Mouse (Mus musculus) liver, embryonic 14.5 days (tissue): Measurements from ENCODE around the gene Olfr1066. TPM values are rescaled to one million over a fixed set of nuclear protein-coding genes. Genes with fewer than 3 reads are reported as not detected.
"Not testable (repeated sequence)": the region's sequence is repeated elsewhere in the genome, so short reads cannot be mapped to it uniquely, and the experiment has no call there.

Experiments
- ATAC-seq: fragments of 200-750 bp; cut with Nextera tagmentation; 2 replicates; pipeline ENCODE4 v1.8.0; 2017; ENCODE audit warnings: moderate number of reproducible peaks, mild to moderate bottlenecking, moderate library complexity; ENCODE audit not compliant: insufficient read depth
- DNase-seq, 3 experiments: peaks; one replicate each; pipeline ENCODE4 v3.0.0-alpha.2; 2012 to 2013; ENCODE audit warnings: low read depth in 3 of 3, low spot score in 3 of 3
- H3K27ac ChIP-seq: fragments of 300-500 bp; sonication (generic); 2 replicates; pipeline ENCODE4 v1.5.1; 2014; ENCODE audit warnings: moderate library complexity, mild to moderate bottlenecking, control low read depth, inconsistent platforms
- H3K27me3 ChIP-seq: fragments of 300-500 bp; sonication (generic); 2 replicates; pipeline ENCODE4 v1.6.1; 2014; ENCODE audit warnings: mild to moderate bottlenecking, low read length, moderate library complexity; ENCODE audit not compliant: control insufficient read depth, insufficient read depth
- H3K36me3 ChIP-seq: fragments of 300-500 bp; sonication (generic); replicated peaks from 2 replicates; pipeline ENCODE4 v1.6.1; 2014; ENCODE audit warnings: low read depth; ENCODE audit not compliant: control insufficient read depth, insufficient read depth
- H3K4me1 ChIP-seq, 2 experiments: fragments of 200-500 bp in 1 of 2; fragments of 300-500 bp in 1 of 2; sonication (generic) in 1 of 2; replicated peaks; 2 replicates each; pipeline ENCODE4 v1.6.1; 2012 to 2014; ENCODE audit warnings: antibody characterized with exemption in 1 of 2, inconsistent platforms in 1 of 2, low read length in 1 of 2; ENCODE audit not compliant: control insufficient read depth in 2 of 2, insufficient read depth in 2 of 2
- H3K4me2 ChIP-seq: fragments of 300-500 bp; sonication (generic); 2 replicates; pipeline ENCODE4 v1.6.1; 2014; ENCODE audit warnings: low read depth, mild to moderate bottlenecking, control low read depth, moderate library complexity
- H3K4me3 ChIP-seq, 2 experiments: fragments of 200-500 bp in 1 of 2; fragments of 300-500 bp in 1 of 2; sonication (generic) in 1 of 2; 2 replicates each; pipeline ENCODE4 v1.5.1; 2012 to 2014; ENCODE audit warnings: low read depth in 2 of 2, low read length in 2 of 2, mild to moderate bottlenecking in 2 of 2, control low read depth in 1 of 2, inconsistent platforms in 1 of 2, moderate library complexity in 1 of 2; ENCODE audit not compliant: insufficient read depth in 1 of 2
- H3K9ac ChIP-seq: fragments of 300-500 bp; sonication (generic); replicated peaks from 2 replicates; pipeline ENCODE4 v1.6.1; 2014; ENCODE audit warnings: mild to moderate bottlenecking, control low read depth, moderate library complexity
- H3K9me3 ChIP-seq: fragments of 300-500 bp; sonication (generic); 2 replicates; pipeline ENCODE4 v1.6.1; 2016; ENCODE audit warnings: low read length, mixed read lengths; ENCODE audit not compliant: control insufficient read depth
- CTCF ChIP-seq: IDR thresholded peaks from 2 replicates; pipeline ENCODE4 v1.5.1; 2016; ENCODE audit warnings: antibody characterized with exemption, low read depth, control low read depth
- EP300 ChIP-seq: IDR thresholded peaks from 2 replicates; pipeline ENCODE4 v1.6.1; 2016; ENCODE audit warnings: antibody characterized with exemption, low read depth
- WGBS: fragments of 180-500 bp; shearing (Covaris S2); extraction: QIAGEN DNeasy Blood & Tissue Kit; methylation state at CpG from one replicate; pipeline ENCODE4 v1.1.7; 2014; ENCODE audit not compliant: insufficient replicate concordance; 5-methylcytosine and 5-hydroxymethylcytosine counted together
- polyA plus RNA-seq, 2 experiments: library from polyadenylated mRNA; depleted of rRNA in 1 of 2; stranded (reverse) in 1 of 2; unstranded in 1 of 2; fragments of >200 nt; fragmentation: Nextera tagmentation in 1 of 2; extraction: Ambion mirVana in 1 of 2; gene quantifications; 2 replicates each; pipeline versions ENCODE4 v1.2.1 to v1.2.3; 2012 to 2014

The Olfr1066 gene
- polyA plus RNA-seq (2012; rRNA removed) (not detected in 2 replicates), polyA plus RNA-seq (2014; fragmentation: Nextera tagmentation; extraction: Ambion mirVana) (not detected in 2 replicates)

DNA sequence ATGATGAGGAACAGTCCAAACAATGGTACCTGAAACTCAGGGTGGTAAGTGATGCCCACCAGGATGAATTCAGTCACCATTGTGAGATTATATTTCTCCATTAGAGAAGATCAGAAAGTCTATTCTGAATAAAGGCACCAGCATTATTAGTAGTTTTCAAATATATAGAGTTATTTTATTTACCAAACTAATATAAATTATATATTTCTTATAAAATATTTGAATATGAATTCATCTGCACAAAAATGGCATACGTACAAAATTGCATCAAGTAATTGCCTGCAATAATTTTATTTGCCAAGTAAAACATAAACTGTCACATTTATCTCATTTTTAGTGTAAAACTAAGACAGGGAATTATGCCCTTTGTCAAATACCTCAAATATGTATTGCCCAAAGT is at the start of gene Olfr1066:
Olfr1066 (minus strand) TSS at position 101 of the 400 bp plus-strand sequence.
- no peak within 1 kb of the TSS for H3K9ac ChIP-seq
- DNase-seq (no peak), ATAC-seq (no peak)
- no peaks in the 10 kb centered on the region for H3K9me3 ChIP-seq
- no peak within 1 kb of the TSS for H3K27ac ChIP-seq
- TF ChIP-seq CTCF (no peak), EP300 (no peak)
- H3K4me2 ChIP-seq, result no peak within 1 kb of the TSS
- H3K4me3 ChIP-seq, result no peak within 1 kb of the TSS
- WGBS, result 60% methylated on average over 1 of the region's 1 CpGs
- no peaks in the 10 kb centered on the region for H3K36me3 ChIP-seq
- no peaks in the 10 kb centered on the region for H3K27me3 ChIP-seq
- H3K4me1 ChIP-seq, result no peaks in the 10 kb centered on the region

DNA sequence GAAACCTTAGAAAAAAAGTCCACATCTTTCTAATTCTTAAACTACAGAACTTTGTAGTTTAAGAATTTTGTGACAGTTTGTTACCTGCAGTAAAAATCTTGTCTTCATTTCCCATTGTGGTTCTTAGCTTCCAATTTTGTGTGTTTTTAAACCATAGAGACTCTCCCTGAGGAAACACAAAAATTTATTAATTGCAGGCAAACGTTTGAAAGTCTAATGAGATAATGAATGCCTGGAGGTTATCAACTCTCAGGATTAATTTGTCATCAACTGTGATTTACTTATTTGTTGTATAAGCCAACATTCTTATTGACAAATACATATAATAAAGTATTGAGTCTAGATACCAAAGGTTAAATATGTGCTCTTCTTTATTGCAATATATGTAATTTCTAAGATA is 31.2 kb upstream of the Olfr1066 start, which contains the start of gene Olfr228:
Olfr228 (minus strand) TSS at position 101 of the 400 bp plus-strand sequence.
- no peak for ATAC-seq
- 30% methylated on average over 1 of the region's 1 CpGs for WGBS
- DNase-seq, result no peak
- H3K36me3 ChIP-seq, result no peaks in the 10 kb centered on the region
- no peak within 1 kb of the TSS for H3K9ac ChIP-seq
- TF ChIP-seq CTCF (no peak), EP300 (no peak)
- no peaks in the 10 kb centered on the region for H3K4me1 ChIP-seq
- H3K4me3 ChIP-seq, result no peak within 1 kb of the TSS
- no peak within 1 kb of the TSS for H3K27ac ChIP-seq
- no peak within 1 kb of the TSS for H3K4me2 ChIP-seq
- H3K27me3 ChIP-seq, result no peaks in the 10 kb centered on the region
- H3K9me3 ChIP-seq, result no peaks in the 10 kb centered on the region

DNA sequence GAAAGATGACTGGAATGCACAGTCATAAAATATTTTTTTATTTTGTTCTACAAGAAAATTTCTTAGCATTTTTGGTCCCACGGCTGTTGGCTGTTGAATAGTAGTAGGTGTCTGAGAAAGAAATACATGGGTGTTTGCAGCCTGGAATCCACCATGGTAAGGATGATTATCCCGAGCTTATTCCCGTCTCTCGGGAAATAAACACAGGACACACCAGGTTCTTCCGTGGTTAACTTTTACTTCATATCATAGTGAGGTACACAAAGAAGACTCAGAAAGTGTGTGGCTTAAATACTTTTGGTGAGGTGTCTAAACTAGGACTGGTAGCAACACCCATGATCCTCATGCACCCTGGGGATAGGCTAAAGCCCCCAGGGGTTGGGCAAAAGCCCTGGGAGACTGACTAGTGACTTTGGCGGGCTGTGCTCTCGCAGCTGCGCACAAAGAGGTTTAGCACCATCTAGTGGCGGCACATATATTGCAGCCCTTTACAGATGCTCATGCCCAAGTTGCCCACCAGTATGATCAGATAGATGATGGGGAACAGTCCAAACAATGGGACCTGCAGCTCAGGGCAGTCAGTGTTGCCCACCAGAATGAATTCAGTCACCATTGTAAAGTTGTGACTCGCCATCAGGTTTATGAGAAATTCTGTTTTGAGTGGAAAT is 8.5 kb upstream of the Olfr1066 start:
- no peak overlapping the region for H3K4me3 ChIP-seq
- 22% methylated on average over 10 of the region's 10 CpGs for WGBS
- H3K36me3 ChIP-seq, result no peaks in the 10 kb centered on the region
- H3K4me2 ChIP-seq, result no peak overlapping the region
- no peaks in the 10 kb centered on the region for H3K9me3 ChIP-seq
- no peak overlapping the region for H3K9ac ChIP-seq
- ATAC-seq (no peak), DNase-seq (no peak)
- H3K27ac ChIP-seq, result no peak overlapping the region
- peak; percentile 78 for TF ChIP-seq CTCF
- TF ChIP-seq EP300, result no peak
- H3K27me3 ChIP-seq, result no peaks in the 10 kb centered on the region
- no peaks in the 10 kb centered on the region for H3K4me1 ChIP-seq

DNA sequence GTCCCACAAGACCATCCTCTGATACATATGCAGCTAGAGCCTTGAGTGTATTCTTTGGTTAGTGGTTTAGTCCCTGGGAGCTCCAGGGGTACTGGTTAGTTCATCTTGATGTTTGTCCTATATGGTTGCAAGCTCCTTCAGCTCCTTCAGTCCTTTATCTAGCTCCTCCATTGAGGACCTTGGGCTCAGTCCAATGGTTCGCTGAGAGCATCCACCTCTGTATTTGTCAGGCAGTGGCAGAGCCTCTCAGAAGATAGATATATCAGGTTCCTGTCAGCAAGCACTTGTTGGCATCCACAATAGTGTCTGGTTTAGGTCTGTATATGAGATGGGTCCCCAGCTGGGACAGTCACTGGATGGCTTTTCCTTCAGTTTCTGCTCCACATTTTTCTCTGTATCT is 4.4 kb upstream of the Olfr1066 start:
- DNase-seq (no peak), ATAC-seq (no peak)
- 54% methylated on average over 1 of the region's 1 CpGs for WGBS
- Histone ChIP-seq H3K4me2 (no peak overlapping the region), H3K4me1 (no peaks in the 10 kb centered on the region), H3K9ac (no peak overlapping the region), H3K9me3 (no peaks in the 10 kb centered on the region), H3K27me3 (no peaks in the 10 kb centered on the region), H3K27ac (no peak overlapping the region), H3K36me3 (no peaks in the 10 kb centered on the region), H3K4me3 (no peak overlapping the region)
- TF ChIP-seq CTCF (no peak), EP300 (no peak)

DNA sequence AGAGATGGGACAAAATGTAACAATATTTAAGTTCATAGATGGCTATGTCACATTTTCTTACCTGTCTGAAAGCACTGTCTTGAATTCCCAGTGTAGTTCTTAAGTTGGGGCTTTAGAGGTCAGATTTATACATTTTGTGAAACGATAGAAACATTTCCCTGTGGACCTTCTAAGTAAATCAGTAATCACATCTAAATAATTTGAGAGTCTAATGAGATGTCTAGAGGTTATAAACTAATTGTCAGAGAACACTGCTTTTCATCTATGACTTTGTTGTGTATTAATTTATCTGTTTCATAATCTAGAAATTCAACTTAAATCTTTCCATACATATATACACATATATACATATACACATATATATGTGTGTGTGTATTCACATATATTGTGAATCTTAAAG is 5.6 kb downstream of the Olfr1066 start, which contains the start of gene Olfr1065:
Olfr1065 (minus strand) TSS at position 101 of the 400 bp plus-strand sequence.
- WGBS, result no CpG with 5 or more reads among the region's 1 CpGs
- H3K27ac ChIP-seq, H3K4me2 ChIP-seq: not testable (repeated sequence)

DNA sequence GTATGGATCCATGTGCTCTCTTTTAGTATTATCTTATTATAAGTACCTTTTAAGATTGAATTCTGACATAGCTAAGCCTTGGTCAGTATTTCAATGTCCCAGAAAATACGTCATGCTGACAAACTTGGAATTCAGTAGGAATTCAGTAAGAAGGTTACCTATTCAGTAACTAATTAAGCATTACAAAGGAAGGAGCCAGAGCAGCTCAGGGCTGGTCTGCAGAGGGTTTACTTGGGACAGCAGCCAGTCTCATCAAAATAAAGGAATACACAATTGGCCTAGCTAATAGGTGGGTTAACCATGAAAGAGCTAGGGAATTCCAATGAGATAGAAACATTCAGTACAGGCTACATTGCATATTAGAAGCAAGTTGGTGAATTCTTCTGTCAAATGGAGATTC is 14.0 kb downstream of the Olfr1066 start:
- H3K9me3 ChIP-seq, result not testable (repeated sequence)
- WGBS, result 57% methylated on average over 1 of the region's 1 CpGs

More for the DNA sequence above, 5.6 kb downstream of the Olfr1066 start, which contains the start of gene Olfr1065:
- H3K4me1 ChIP-seq, H3K27me3 ChIP-seq, DNase-seq, H3K36me3 ChIP-seq, H3K9ac ChIP-seq, ATAC-seq, H3K4me3 ChIP-seq, H3K9me3 ChIP-seq: not testable (repeated sequence)

GRCm38 (mm10) chr2:86428511-86428910 is 27.6 kb downstream of the Olfr1066 start:
- not testable (repeated sequence) for H3K9ac ChIP-seq, H3K4me1 ChIP-seq, H3K27ac ChIP-seq, H3K36me3 ChIP-seq, H3K27me3 ChIP-seq, H3K9me3 ChIP-seq, DNase-seq, ATAC-seq, H3K4me2 ChIP-seq, H3K4me3 ChIP-seq
- WGBS, result 50% methylated on average over 8 of the region's 8 CpGs

More for the DNA sequence above, 14.0 kb downstream of the Olfr1066 start:
- not testable (repeated sequence) for H3K4me1 ChIP-seq, H3K4me2 ChIP-seq, H3K9ac ChIP-seq, H3K27me3 ChIP-seq, H3K36me3 ChIP-seq, H3K27ac ChIP-seq, ATAC-seq, DNase-seq, H3K4me3 ChIP-seq
